Mouse (Mus musculus): ENCODE measurements around the gene Sox12. TPM values are rescaled to one million over a fixed set of nuclear protein-coding genes. Genes with fewer than 3 reads are reported as not detected.

Gene Sox12
- polyA plus RNA-seq, 1 experiment, result 5.6 TPM

GRCm38 (mm10) chr2:152427493-152427892 lies 29.6 kb upstream of the Sox12 start:
- H3K4me3 ChIP-seq (replicated peaks; ENCODE audit: extremely low read depth, low read depth, low read length), result no peak overlapping the region
- no peaks in the 10 kb centered on the region for H3K4me1 ChIP-seq (ENCODE audit: control insufficient read depth, insufficient read depth, low read length)
- 26% methylated on average over 12 of the region's 12 CpGs for WGBS
- DNase-seq, result no peak
- no peak for TF ChIP-seq CTCF (IDR thresholded peaks at IDR 0.05; ENCODE audit: insufficient read depth, low read length)
- TF ChIP-seq POLR2A (IDR thresholded peaks at IDR 0.05; ENCODE audit: borderline replicate concordance, extremely low read depth, low read depth, low read length), result no peak

GRCm38 (mm10) chr2:152415786-152416185 lies 17.9 kb upstream of the Sox12 start:
- Histone ChIP-seq H3K4me1 (ENCODE audit: control insufficient read depth, insufficient read depth, low read length) (peaks cover 6% of the 10 kb centered on the region; the same call in 1 of the 2 replicates), H3K4me3 (replicated peaks; ENCODE audit: extremely low read depth, low read depth, low read length) (no peak overlapping the region)
- no peak for DNase-seq
- TF ChIP-seq CTCF (IDR thresholded peaks at IDR 0.05; ENCODE audit: insufficient read depth, low read length) (no peak), POLR2A (IDR thresholded peaks at IDR 0.05; ENCODE audit: borderline replicate concordance, extremely low read depth, low read depth, low read length) (no peak)
- over 99% methylated on average over 3 of the region's 3 CpGs for WGBS

- no peak for DNase-seq
- peak within 1 kb of the TSS; percentile 87 for H3K4me3 ChIP-seq (replicated peaks; ENCODE audit: extremely low read depth, low read depth, low read length)
- 20% methylated on average over 4 of the region's 4 CpGs for WGBS
- TF ChIP-seq CTCF (IDR thresholded peaks at IDR 0.05; ENCODE audit: insufficient read depth, low read length), result no peak
- no peak for TF ChIP-seq POLR2A (IDR thresholded peaks at IDR 0.05; ENCODE audit: borderline replicate concordance, extremely low read depth, low read depth, low read length)
- peaks cover 6% of the 10 kb centered on the region; the same call in 1 of the 2 replicates for H3K4me1 ChIP-seq (ENCODE audit: control insufficient read depth, insufficient read depth, low read length)
Measured at GRCm38 (mm10) chr2:152415287-152415686, 17.4 kb upstream of the Sox12 start, which contains the start of gene 6820408C15Rik. 6820408C15Rik (plus strand) TSS chr2:152415587.

- WGBS, result under 1% methylated on average over 61 of the region's 65 CpGs
- TF ChIP-seq POLR2A (IDR thresholded peaks at IDR 0.05; ENCODE audit: borderline replicate concordance, extremely low read depth, low read depth, low read length), result peak; percentile 57
- TF ChIP-seq CTCF (IDR thresholded peaks at IDR 0.05; ENCODE audit: insufficient read depth, low read length), result no peak
- peak within 1 kb of the TSS; percentile 87 for H3K4me3 ChIP-seq (replicated peaks; ENCODE audit: extremely low read depth, low read depth, low read length)
- peaks cover 6% of the 10 kb centered on the region; the same call in 1 of the 2 replicates for H3K4me1 ChIP-seq (ENCODE audit: control insufficient read depth, insufficient read depth, low read length)
- peak; percentile 87 for DNase-seq
Measured at GRCm38 (mm10) chr2:152414591-152415165, 16.8 kb upstream of the Sox12 start, which contains the start of gene Zcchc3. Zcchc3 (minus strand) TSS chr2:152415027.

GRCm38 (mm10) chr2:152413765-152414584 lies 16.1 kb upstream of the Sox12 start:
- 2% methylated on average over 86 of the region's 86 CpGs for WGBS
- DNase-seq, result peak; percentile 61
- Histone ChIP-seq H3K4me3 (replicated peaks; ENCODE audit: extremely low read depth, low read depth, low read length) (peak overlapping the region; percentile 87), H3K4me1 (ENCODE audit: control insufficient read depth, insufficient read depth, low read length) (peaks cover 6% of the 10 kb centered on the region; the same call in 1 of the 2 replicates)
- no peak for TF ChIP-seq CTCF (IDR thresholded peaks at IDR 0.05; ENCODE audit: insufficient read depth, low read length)
- TF ChIP-seq POLR2A (IDR thresholded peaks at IDR 0.05; ENCODE audit: borderline replicate concordance, extremely low read depth, low read depth, low read length), result no peak

GRCm38 (mm10) chr2:152413158-152413764 lies 15.4 kb upstream of the Sox12 start:
- TF ChIP-seq POLR2A (IDR thresholded peaks at IDR 0.05; ENCODE audit: borderline replicate concordance, extremely low read depth, low read depth, low read length) (no peak), CTCF (IDR thresholded peaks at IDR 0.05; ENCODE audit: insufficient read depth, low read length) (no peak)
- no peak for DNase-seq
- WGBS, result 36% methylated on average over 21 of the region's 21 CpGs
- Histone ChIP-seq H3K4me1 (ENCODE audit: control insufficient read depth, insufficient read depth, low read length) (peaks cover 6% of the 10 kb centered on the region; the same call in 1 of the 2 replicates), H3K4me3 (replicated peaks; ENCODE audit: extremely low read depth, low read depth, low read length) (peak overlapping the region; percentile 14)

- H3K4me1 ChIP-seq (ENCODE audit: control insufficient read depth, insufficient read depth, low read length), result peaks cover 6% of the 10 kb centered on the region; the same call in 1 of the 2 replicates
- no peak for DNase-seq
- TF ChIP-seq CTCF (IDR thresholded peaks at IDR 0.05; ENCODE audit: insufficient read depth, low read length) (no peak), POLR2A (IDR thresholded peaks at IDR 0.05; ENCODE audit: borderline replicate concordance, extremely low read depth, low read depth, low read length) (no peak)
- WGBS, result 45% methylated on average over 15 of the region's 15 CpGs
- no peak overlapping the region for H3K4me3 ChIP-seq (replicated peaks; ENCODE audit: extremely low read depth, low read depth, low read length)
Measured at GRCm38 (mm10) chr2:152412526-152413157, 14.8 kb upstream of the Sox12 start.

GRCm38 (mm10) chr2:152411471-152411870 lies 13.6 kb upstream of the Sox12 start:
- TF ChIP-seq POLR2A (IDR thresholded peaks at IDR 0.05; ENCODE audit: borderline replicate concordance, extremely low read depth, low read depth, low read length), result no peak
- peaks cover 6% of the 10 kb centered on the region; the same call in 1 of the 2 replicates for H3K4me1 ChIP-seq (ENCODE audit: control insufficient read depth, insufficient read depth, low read length)
- 50% methylated on average over 7 of the region's 7 CpGs for WGBS
- H3K4me3 ChIP-seq (replicated peaks; ENCODE audit: extremely low read depth, low read depth, low read length), result no peak overlapping the region
- DNase-seq, result no peak

- H3K4me3 ChIP-seq (replicated peaks; ENCODE audit: extremely low read depth, low read depth, low read length), result no peak overlapping the region
- no peak for TF ChIP-seq POLR2A (IDR thresholded peaks at IDR 0.05; ENCODE audit: borderline replicate concordance, extremely low read depth, low read depth, low read length)
- TF ChIP-seq CTCF (IDR thresholded peaks at IDR 0.05; ENCODE audit: insufficient read depth, low read length), result no peak
- 7% methylated on average over 15 of the region's 15 CpGs for WGBS
- DNase-seq, result peak; percentile 48
- H3K4me1 ChIP-seq (ENCODE audit: control insufficient read depth, insufficient read depth, low read length), result peaks cover 8% of the 10 kb centered on the region; the same call in 1 of the 2 replicates
Measured at GRCm38 (mm10) chr2:152410971-152411371, 13.1 kb upstream of the Sox12 start.

Data from lung, adult 2 months (tissue).